Mouse (Mus musculus) brain, embryonic 18.5 days (tissue): ENCODE measurements around the gene Fam126b.
A peak's percentile ranks its signal among the peaks of the same experiment; 100 is the strongest.
"Not testable (repeated sequence)": the region's sequence is repeated elsewhere in the genome, so short reads cannot be mapped to it uniquely, and the experiment has no call there.

Experiments used
- DNase-seq: peaks from one replicate; pipeline ENCODE4 v3.0.0-alpha.2; 2012; ENCODE audit warnings: low read depth, low spot score

Gene Fam126b

DNA sequence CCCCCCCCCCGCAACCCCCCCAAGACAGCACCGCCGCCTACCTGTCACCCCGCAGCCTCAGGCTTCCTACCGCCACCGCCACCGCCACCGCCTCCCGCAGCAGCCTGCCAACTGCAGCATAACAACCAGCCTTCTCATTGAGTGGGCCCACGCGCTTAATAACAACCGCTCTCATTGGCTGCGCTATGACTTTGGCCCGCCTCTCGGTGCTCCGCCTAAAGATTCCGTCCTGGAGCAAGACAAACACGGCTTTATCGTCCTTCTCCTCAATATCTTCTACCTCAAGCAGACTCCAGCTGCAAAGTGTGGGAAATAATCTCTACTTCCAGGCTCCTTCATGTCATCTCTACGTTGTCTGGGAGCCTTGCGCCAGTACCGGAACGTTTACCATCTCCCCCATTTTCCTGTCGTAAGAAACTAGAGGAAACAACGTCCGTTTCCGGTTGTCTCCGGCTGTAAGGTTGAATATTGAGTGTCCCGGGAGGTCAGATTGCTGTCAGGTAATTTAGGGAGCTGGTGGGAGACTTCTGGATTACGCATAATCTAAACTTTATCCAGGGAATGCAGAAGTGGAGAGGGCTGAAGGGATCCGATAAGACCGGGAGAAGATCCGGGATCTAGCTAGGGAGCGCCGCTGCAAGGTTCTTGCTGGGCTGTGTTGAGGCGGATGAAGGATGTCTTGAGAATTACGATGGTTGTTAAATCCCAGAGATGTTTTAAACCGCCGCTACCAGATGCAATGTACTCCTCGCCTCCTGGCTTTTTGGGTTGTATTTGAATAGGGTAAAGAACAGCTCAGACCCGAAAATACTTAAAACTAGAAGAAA is at the start of gene Fam126b, which contains the start of gene Ndufb3:
Fam126b (minus strand) TSS at position 153 of the 827 bp plus-strand sequence.
Ndufb3 (plus strand) TSS at position 214 of the 827 bp plus-strand sequence.
- peak; percentile 82 for DNase-seq

DNA sequence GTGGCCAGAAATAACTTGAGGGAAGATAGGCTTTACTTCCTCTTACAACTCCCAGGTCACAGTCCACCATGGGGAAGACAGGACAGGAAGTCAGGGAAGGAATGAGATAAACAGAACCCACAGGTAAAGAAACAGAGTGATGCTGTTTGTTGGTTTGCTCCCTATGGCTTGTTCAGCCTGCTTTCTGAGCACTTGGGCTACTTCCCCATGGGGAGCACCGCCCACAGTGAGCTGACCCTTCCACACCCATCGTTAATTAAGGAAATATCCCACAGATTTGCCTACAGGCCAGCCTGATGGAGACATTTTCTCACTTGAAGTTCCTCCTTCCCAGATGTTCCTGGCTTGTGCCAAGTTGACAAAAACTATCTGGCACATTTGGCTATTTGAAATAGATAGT is 42.7 kb upstream of the Fam126b start:
- DNase-seq = not testable (repeated sequence)

DNA sequence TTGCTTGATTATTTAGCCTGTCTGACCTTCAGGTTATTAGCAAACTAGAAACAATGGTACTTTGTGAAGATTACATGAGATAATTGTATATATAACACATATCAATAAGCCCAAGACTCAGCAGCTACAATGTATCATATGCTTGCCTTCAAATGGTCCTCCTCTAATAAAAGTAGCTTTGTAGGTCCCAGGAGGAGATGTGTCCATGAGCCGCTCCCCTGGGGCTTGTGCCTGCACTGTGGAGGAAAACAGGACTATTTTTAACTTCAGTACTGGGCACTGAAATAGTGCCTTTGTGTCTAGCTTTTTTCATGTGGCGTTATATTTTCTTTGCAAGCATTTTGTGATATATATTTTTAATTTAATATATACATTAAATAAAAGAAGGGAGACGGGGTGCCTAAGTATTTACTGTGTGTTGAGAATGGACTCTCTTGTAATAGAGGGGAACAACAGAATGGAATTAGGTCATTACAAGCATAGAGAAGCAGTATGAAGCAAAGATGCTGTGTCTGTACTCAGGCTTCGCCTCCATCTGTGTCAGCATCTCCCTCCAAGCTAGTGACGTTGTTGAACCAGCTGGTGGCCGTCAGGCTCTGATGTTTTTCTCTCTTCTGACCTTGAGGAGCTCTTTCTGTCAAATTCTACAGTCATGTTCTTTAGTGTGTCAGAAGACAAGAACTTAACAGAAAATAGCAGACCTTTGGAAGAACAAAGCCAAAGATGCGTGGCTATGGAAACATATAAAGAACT is 36.0 kb upstream of the Fam126b start:
- no peak for DNase-seq

DNA sequence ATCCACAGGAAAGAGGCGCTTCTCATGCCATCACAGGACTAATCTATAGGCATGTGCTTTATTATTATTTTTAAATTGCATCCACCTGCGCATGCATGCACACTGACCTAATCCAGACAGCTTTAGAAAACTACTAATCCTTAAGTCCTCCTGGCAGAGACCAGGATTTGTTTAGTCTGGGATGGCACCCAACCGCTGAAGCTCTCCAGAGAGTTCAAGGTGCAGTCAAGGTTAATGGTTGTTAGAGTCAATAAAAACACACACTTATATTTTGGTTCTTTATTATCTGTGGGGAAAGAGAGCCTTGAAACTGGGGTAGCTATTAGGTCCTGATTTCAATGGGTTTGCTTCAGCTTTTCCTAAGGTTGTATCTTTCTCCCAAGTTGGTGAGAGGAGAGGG is 35.1 kb upstream of the Fam126b start:
- no peak for DNase-seq

DNA sequence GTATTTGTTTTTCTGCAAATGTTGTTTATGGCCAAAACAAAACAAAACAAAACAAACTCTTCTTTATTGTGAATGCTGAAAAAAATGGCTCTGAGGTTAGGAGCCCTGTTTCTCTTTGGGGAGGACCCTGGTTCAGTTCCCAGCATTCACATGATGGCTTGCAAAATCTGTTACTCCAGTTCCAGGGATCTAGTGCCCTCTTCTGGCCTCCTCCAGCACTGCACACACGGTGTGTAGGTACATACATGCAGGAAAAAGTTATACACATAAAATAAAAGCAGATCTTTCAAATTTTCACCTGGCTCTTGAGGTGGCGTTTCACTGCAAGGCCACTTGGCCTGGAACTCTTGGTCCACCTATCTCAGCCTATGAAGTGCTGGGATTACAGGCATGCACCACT is 32.6 kb upstream of the Fam126b start:
- no peak for DNase-seq

DNA sequence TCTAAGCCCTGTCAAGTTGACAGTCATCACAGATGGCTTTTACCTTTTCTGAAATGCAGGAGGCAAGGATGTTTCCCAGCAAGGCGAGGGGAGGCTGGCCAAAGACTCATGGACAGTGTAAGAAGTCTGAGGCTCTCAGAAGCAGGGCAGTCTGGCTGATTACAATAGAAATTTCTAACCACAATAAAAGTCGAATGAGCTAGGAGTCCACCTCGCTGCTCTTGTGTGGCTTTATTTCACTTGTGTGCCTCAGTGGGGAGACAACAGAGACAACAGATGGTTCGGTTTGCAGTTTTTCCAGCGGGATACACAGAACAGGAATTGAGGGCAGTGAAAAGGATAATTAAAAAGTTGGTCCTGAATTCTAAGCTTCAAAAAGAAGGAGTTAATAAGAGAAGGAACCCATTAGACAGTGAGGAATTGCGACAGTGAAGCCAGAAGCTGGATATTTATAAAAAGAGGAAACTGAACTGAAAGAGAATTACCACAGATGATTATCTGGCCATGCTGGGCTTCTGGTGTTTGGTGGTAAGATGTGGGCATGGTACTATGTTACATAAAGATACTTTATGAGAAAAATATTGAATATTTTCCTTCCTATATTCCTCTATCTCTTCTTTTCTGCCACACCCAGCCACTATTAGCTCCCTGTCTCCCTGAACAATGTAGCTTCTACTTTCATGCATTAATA is 32.0 kb upstream of the Fam126b start:
- DNase-seq = no peak

DNA sequence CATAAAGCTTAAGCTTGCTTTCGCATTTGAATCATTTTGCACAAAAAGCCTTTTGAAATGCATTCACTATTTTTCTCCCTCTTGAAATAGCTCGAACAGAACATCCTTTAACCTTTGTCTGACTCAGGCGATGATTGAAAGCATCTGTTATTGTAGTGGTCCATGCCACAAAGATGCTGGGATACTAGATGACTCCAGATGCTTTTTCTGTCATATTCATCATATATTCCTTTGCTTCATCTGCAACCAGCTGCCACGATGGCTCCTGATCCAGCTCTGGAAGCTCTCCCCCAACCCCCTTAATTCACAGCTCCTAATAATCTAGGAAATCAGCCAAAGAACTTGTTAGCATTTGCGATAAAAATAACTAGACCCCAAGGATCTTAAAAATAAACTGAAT is 31.0 kb upstream of the Fam126b start:
- DNase-seq = no peak

DNA sequence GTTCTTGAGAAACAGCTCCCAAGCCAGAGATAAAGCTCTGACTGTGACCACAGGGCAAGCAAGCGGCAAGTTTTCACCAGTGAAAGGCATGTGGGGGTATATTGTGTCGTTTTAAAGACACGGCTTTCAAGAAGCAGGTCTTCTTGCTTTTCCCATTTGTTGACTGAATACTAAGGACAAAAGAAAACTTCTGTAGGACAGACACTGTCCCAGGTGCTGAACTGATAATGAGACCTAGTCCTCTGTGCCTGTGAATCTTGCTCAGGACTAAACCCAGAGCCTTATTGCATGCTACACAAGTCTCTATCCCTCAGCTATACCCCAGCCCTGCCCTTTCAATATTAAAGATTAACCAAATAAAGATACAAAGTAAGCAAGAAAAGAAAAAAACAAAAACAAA is 30.1 kb upstream of the Fam126b start:
- no peak for DNase-seq

DNA sequence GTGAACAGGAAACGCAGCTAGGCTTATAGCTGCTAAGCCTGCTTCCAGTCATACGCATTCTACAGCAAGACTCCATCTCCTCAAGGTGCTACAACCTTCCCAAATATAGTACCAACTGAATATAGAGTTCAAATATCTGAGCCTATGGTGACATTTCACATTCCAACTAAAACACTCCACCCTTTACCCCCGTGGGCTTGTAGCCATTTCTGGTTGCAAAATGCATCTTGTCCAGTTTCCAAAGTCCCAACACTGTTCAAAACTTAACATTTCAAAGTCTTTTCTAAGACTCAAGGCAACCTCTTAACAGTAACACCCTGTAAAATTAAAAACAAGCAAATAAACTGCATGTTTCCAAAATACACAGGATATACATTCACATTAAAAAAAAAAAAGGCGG is 29.0 kb upstream of the Fam126b start:
- no peak for DNase-seq

DNA sequence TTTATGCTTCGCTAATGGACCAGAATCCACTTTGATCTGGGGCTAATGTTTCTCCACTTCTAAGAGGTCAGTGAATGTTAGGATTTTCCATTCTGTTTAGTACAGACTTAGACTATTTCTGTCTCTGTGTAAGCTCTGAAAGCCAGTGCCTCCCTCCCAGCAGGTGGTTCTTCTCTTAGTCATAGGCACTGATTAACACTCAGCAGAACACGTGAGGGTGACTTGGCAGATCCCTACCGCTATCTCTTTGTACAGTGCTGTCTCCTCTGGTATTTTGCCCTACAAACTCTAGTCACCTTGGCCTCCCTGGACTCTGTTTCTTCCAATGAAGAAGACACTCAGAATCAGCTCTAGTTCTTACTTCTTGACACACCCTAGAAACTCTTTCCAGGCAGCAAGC is 28.3 kb upstream of the Fam126b start:
- DNase-seq = no peak

DNA sequence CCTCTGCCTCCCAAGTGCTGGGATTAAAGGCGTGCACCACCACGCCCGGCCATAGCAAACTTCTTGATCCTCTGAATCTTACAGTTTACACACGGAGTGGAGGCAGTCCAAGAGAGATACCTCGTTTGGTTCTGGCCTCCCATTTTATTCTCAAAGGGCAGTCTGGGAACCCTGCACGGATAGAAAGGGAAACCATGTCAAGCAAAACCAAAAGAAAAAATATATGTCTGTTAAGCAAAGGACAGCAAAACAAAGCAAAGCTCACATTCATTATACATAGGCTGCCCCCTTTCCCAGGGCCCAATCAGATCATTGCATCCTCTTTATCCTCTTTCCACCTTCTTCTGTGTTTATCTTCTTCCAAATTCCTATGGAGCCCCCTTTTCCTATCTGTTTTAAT is 27.7 kb upstream of the Fam126b start:
- no peak for DNase-seq

DNA sequence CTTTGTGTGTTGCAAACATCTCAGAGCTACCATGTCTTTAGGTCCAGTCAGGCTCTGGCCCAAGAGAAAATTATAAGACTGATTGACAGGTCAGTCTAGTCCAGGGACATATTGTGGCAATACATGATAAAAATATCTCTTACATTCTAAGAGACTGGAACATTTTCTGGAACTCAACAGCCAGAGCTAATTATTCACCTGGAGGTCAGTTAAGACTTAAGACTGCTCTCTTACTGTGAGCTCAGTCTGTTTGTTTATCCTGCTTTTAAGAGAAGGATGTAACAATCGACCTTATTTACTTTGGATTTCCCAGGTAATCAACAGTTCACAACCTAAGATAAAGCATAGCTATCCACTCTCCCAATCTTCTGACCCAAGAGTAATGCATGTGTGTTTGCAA is 24.5 kb upstream of the Fam126b start:
- no peak for DNase-seq

DNA sequence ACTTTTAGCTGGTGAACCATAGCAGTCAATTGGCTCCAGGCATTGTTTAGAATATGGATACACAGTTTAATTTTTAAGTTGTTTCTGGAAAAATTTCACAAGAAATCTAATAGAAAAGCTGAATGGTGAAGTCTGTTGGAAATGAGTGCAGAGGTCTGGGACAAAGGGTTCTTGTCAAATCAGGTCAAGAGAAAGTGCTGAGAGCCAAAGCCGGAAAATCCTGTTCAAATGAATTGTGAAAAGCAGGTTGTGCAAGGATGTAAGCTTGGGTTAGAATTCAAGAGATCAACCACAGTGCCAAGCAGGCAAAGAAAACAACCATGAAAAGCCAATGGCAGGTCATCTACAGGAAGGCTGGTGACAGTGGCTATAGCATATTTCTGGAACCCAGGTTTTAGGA is 24.0 kb upstream of the Fam126b start:
- no peak for DNase-seq

DNA sequence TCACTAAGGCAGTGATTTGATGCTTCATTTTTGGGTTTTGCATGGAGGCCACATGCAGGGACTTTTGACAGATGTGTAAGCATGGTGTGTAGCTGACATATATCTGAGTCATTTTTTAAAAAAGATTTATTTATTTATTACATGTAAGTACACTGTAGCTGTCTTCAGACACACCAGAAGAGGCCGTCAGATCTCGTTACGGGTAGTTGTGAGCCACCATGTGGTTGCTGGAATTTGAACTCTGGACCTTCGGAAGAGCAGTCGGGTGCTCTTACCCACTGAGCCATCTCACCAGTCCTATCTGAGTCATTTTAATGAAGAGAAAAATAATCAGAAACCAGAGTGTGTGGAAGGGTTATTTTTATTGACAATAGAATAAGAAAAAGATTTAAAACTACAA is 23.5 kb upstream of the Fam126b start:
- not testable (repeated sequence) for DNase-seq

DNA sequence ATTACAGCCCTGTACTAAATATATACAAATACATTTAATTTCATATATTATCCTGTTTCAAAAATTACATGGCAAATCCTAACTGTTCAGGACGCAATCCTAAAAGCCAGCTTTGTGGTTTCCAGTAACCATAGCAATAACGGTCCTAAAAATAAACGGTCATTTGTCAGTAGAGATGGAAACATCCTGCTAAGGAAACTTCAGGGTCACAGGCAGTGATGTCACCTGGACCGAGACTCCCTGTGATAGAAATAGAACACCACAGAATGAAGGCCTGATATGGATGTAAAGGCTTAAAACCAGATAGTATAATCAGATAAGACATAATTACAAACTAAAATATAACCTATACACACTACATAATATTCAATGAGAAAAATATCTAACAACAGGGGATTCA is 17.6 kb upstream of the Fam126b start:
- no peak for DNase-seq

DNA sequence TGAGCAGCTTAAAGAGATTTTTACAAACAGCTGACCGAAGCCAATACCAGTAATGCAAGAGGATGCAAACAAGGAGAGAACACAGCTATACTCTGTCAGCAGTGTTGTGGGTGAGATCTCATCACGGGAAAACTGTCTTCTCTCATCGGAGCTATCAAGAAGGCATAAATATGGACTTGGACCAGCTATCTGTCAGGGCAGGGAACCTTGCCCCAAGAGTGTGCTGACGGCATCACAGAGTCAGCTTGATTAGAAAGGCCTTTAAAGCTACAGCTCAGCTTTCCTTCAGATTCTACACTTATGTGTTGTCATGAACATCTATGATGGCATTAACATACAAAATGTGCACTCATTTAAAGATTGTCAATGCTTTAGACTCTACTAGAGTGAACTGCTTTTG is 16.6 kb upstream of the Fam126b start:
- no peak for DNase-seq

DNA sequence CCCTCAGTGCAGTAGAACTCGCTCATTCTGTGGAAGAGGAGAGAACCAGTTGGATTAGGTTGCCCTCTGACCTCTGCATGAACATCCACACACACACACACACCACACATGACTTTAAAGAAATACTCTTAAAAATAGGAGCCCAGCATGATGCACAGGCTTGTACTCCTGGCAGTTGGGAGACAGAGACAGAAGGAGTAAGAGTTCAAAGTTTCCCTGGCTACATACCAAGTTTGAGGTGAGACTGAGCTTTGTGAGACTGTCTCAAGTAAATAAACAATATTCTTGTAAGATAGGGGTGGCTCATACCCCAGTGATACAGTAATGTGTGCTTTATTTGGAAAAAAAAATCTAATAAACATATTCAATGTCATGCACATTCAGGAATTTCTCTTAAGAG is 1.4 kb upstream of the Fam126b start:
- DNase-seq = no peak

DNA sequence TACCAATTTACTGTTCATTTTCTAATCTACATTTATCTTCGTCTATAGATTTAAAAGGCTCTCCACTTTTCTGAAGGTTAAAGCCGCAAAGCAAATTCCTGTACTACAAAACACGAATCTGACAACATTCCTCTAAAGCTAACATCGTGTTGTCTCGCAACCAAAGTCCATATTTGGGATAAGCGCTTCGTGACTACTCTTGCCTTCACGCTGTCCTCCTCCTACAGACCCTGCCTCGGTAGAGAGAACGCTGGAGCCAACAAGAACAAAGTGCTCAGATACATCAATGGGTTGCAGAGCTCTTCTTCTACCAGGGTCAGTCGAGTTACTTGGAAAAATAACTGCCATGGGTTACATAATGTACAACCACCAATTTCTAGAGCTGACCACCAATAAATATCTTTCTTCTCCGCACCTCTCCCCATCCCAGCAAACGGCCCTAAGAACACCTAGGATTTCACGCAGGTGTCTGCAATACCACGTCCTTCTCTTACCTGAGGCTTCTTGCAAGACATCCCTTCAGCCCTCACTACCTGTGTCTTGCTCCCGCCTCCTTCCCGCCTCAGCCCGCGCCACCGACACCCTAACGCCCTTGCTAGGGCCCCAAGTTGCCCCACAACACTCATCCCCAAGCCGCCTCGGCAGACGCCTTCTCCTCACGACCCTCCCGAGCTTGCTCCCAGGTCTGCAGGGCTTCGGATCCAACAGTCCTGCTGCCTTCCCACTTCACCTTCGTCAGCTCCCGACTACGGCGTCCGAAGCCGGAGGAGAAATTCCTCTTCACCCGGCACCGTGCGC is 551 bp downstream of the Fam126b start:
- no peak for DNase-seq

DNA sequence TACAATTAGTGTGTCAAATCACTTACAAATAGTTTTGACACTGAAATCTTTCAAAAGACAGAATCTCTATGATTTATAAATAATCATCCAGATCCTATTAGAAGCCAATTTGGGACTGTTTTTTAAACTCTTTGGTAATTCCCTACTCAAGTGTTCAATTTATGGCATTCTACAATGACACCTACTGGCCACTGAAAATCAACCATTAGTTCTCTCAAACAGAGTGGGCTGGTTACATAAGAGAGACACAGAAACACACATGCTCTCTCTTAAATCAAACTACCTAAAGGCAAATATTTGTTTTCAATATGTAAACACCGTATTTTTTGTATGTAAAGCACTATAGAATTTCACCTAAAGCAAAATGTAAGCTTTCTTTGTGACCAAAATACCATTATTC is 1.9 kb downstream of the Fam126b start:
- DNase-seq = no peak

DNA sequence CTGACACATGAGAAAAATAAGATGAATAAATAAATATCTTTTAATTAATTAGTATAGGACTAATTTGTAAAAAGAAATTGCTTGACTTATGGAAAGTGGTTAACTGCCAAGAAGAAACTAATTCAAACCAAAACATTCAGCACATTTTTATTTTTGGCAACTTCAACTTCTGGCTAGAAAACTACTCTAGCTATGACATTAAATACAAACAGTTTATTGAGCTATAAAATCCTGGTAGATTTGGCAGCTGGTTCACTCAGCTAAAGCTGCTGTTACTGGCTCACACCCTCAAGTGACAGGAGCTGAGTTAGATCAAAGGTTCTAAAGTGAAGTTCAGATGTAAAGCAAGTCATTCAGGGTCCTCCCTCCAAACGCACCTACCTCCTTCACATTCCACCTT is 3.5 kb downstream of the Fam126b start:
- DNase-seq = no peak

DNA sequence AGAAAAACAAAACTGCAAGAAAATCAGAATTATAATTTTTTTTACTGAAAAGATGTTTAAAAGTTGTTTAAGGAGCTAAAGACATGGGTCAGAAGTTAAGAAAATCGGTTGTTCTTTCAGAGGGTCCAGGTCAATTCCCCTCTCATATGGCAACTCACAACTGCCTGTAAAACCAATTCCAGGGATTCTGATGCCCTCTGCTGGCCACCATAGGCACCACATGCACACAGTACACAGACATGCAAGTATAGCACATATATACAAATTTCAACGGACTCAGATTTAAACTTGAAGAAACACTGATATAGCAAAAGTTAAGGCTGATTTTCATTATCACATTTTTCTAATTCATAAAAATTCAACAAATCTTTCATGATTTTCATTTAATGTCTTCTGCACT is 6.9 kb downstream of the Fam126b start:
- DNase-seq = no peak

DNA sequence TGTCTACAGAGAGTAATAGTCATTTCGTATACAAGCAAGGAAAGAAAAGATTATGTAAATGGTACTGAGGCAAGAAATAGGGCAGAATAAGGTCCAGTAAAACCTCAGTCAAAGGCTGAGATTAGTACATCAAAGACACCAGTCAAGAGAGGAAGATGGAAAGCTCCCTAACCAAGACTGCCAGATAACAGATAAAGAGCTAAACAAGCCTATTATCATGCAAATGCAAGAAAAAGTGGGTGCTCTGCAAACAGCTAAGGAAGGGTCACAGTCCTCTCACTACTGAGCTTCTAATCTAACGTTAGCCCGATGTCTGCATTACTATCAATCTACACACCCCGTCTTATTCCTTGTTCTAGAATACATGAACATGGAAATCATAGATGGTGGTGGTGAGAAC is 15.7 kb downstream of the Fam126b start:
- no peak for DNase-seq
